Mouse (Mus musculus): ENCODE data around the gene Cbln4. TPM values are rescaled to one million over a fixed set of nuclear protein-coding genes. Genes with fewer than 3 reads are reported as not detected.

The Cbln4 gene
- polyA plus RNA-seq, 1 experiment from 2014 or later = 0.10 TPM

DNA sequence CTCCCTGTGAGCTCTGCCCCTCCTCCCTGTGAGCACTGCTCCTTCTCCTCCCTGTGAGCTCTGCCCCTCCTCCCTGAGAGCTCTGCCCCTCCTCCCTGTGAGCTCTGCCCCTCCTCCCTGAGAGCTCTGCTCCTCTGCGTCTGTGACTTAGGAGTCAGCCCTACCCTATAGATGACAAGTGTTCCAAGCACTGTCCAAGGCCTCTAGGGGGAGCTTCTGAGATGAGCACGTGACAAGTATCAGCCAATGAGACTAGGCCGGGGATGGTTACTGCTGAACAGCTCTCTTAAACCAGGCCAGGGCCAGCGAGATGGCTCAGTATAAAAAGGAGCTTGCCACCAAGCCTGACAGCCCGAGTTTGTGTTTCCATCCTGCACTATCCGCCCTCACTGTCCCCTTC, 48.4 kb downstream of the Cbln4 start:
- no peaks in the 10 kb centered on the region for H3K9me3 ChIP-seq (ENCODE audit: control insufficient read depth, low read length)
- no peaks in the 10 kb centered on the region for H3K36me3 ChIP-seq (ENCODE audit: control insufficient read depth, insufficient read depth, low read length)
- no peak overlapping the region for H3K4me2 ChIP-seq
- H3K4me1 ChIP-seq (replicated peaks; ENCODE audit: control insufficient read depth, insufficient read depth, low read length) = no peaks in the 10 kb centered on the region; the same call in 1 of the 2 replicates
- WGBS = 61% methylated on average over 6 of the region's 6 CpGs
- DNase-seq (ENCODE audit: low spot score) = no peak
- ATAC-seq (replicated peaks; ENCODE audit: low FRiP score) = no peak
- no peak overlapping the region for H3K27ac ChIP-seq (ENCODE audit: low read depth, low read length)
- no peaks in the 10 kb centered on the region for H3K27me3 ChIP-seq (replicated peaks; ENCODE audit: control insufficient read depth, insufficient read depth, low read length)
- H3K9ac ChIP-seq (ENCODE audit: low read depth, low read length) = no peak overlapping the region
- H3K4me3 ChIP-seq (ENCODE audit: low read depth, low read length) = no peak overlapping the region

GRCm38 (mm10) chr2:171994240-171994639, 49.0 kb downstream of the Cbln4 start:
- ATAC-seq (replicated peaks; ENCODE audit: low FRiP score) (no peak), DNase-seq (ENCODE audit: low spot score) (no peak)
- Histone ChIP-seq H3K9me3 (ENCODE audit: control insufficient read depth, low read length) (no peaks in the 10 kb centered on the region), H3K36me3 (ENCODE audit: control insufficient read depth, insufficient read depth, low read length) (no peaks in the 10 kb centered on the region), H3K4me2 (no peak overlapping the region), H3K9ac (ENCODE audit: low read depth, low read length) (no peak overlapping the region), H3K27ac (ENCODE audit: low read depth, low read length) (no peak overlapping the region), H3K4me1 (replicated peaks; ENCODE audit: control insufficient read depth, insufficient read depth, low read length) (no peaks in the 10 kb centered on the region; the same call in 1 of the 2 replicates), H3K27me3 (replicated peaks; ENCODE audit: control insufficient read depth, insufficient read depth, low read length) (no peaks in the 10 kb centered on the region), H3K4me3 (ENCODE audit: low read depth, low read length) (no peak overlapping the region)
- 86% methylated on average over 5 of the region's 5 CpGs for WGBS

GRCm38 (mm10) chr2:171986686-171987085, 56.6 kb downstream of the Cbln4 start:
- Histone ChIP-seq H3K27me3 (replicated peaks; ENCODE audit: control insufficient read depth, insufficient read depth, low read length) (no peaks in the 10 kb centered on the region), H3K4me1 (replicated peaks; ENCODE audit: control insufficient read depth, insufficient read depth, low read length) (no peaks in the 10 kb centered on the region), H3K9me3 (ENCODE audit: control insufficient read depth, low read length) (no peaks in the 10 kb centered on the region), H3K4me3 (ENCODE audit: low read depth, low read length) (no peak overlapping the region), H3K27ac (ENCODE audit: low read depth, low read length) (no peak overlapping the region), H3K4me2 (no peak overlapping the region), H3K36me3 (ENCODE audit: control insufficient read depth, insufficient read depth, low read length) (no peaks in the 10 kb centered on the region), H3K9ac (ENCODE audit: low read depth, low read length) (no peak overlapping the region)
- WGBS = 44% methylated on average over 6 of the region's 6 CpGs
- ATAC-seq (replicated peaks; ENCODE audit: low FRiP score) = no peak
- no peak for DNase-seq (ENCODE audit: low spot score)

Other genes starting within 250 kb of the Cbln4 start
- 0.06 and 0.08 TPM in 2 replicates for gene Mc3r, start 205.0 kb upstream of the Cbln4 start, polyA plus RNA-seq (2014; fragmentation: Nextera tagmentation; extraction: Ambion mirVana)